Mouse (Mus musculus) liver, postnatal 0 days (tissue): Measurements from ENCODE around the gene Olfr13. TPM values are rescaled to one million over a fixed set of nuclear protein-coding genes. Genes with fewer than 3 reads are reported as not detected.
"Not testable (repeated sequence)": the region's sequence is repeated elsewhere in the genome, so short reads cannot be mapped to it uniquely, and the experiment has no call there.

ENCODE experiments used
- ATAC-seq: fragments of 200-750 bp; cut with Nextera tagmentation; 2 replicates; pipeline ENCODE4 v1.8.0; 2017; ENCODE audit warnings: mild to moderate bottlenecking, moderate library complexity
- DNase-seq: peaks from one replicate; pipeline ENCODE4 v3.0.0-alpha.2; 2016
- H3K27ac ChIP-seq: fragments of 300-500 bp; sonication (generic); 2 replicates; pipeline ENCODE4 v1.5.1; 2014; ENCODE audit warnings: antibody characterized with exemption, moderate library complexity, mild to moderate bottlenecking, low read depth
- H3K27me3 ChIP-seq: fragments of 300-500 bp; sonication (generic); 2 replicates; pipeline ENCODE4 v1.6.1; 2014; ENCODE audit warnings: low read length, control low read depth, mixed read lengths; ENCODE audit not compliant: insufficient read depth
- H3K36me3 ChIP-seq: fragments of 300-500 bp; sonication (generic); replicated peaks from 2 replicates; pipeline ENCODE4 v1.6.1; 2014; ENCODE audit warnings: mild to moderate bottlenecking, control low read depth, low read length, moderate library complexity, mixed read lengths; ENCODE audit not compliant: insufficient read depth
- H3K4me1 ChIP-seq: fragments of 300-500 bp; sonication (generic); 2 replicates; pipeline ENCODE4 v1.6.1; 2014; ENCODE audit warnings: antibody characterized with exemption, mild to moderate bottlenecking, control low read depth; ENCODE audit not compliant: insufficient read depth
- H3K4me2 ChIP-seq: fragments of 300-500 bp; sonication (generic); 2 replicates; pipeline ENCODE4 v1.6.1; 2014; ENCODE audit warnings: low read depth, mild to moderate bottlenecking, low read length, moderate library complexity, mixed read lengths
- H3K4me3 ChIP-seq: fragments of 300-500 bp; sonication (generic); 2 replicates; pipeline ENCODE4 v1.5.1; 2014; ENCODE audit warnings: low read depth, low read length
- H3K9ac ChIP-seq: fragments of 300-500 bp; sonication (generic); replicated peaks from 2 replicates; pipeline ENCODE4 v1.6.1; 2014; ENCODE audit warnings: mild to moderate bottlenecking, moderate library complexity
- H3K9me3 ChIP-seq: fragments of 300-500 bp; sonication (generic); 2 replicates; pipeline ENCODE4 v1.6.1; 2016; ENCODE audit warnings: mild to moderate bottlenecking, control low read depth, low read length, mixed read lengths
- CTCF ChIP-seq: sonication (generic); IDR thresholded peaks from 2 replicates; pipeline ENCODE4 v1.5.1; 2016; ENCODE audit warnings: antibody characterized with exemption, low read depth
- EP300 ChIP-seq: IDR thresholded peaks from 2 replicates; pipeline ENCODE4 v1.6.1; 2016; ENCODE audit warnings: antibody characterized with exemption, low read depth, mild to moderate bottlenecking
- WGBS: fragments of 180-500 bp; shearing (Covaris S2); extraction: QIAGEN DNeasy Blood & Tissue Kit; methylation state at CpG from one replicate; pipeline ENCODE4 v1.1.7; 2014; ENCODE audit not compliant: insufficient replicate concordance; 5-methylcytosine and 5-hydroxymethylcytosine counted together
- polyA plus RNA-seq: library from polyadenylated mRNA; unstranded; fragments of >200 nt; fragmentation: Nextera tagmentation; extraction: Ambion mirVana; gene quantifications from 2 replicates; pipeline ENCODE4 v1.2.1, GENCODE M21; 2015

Gene Olfr13
- polyA plus RNA-seq, 1 experiment from 2014 or later = not detected

DNA sequence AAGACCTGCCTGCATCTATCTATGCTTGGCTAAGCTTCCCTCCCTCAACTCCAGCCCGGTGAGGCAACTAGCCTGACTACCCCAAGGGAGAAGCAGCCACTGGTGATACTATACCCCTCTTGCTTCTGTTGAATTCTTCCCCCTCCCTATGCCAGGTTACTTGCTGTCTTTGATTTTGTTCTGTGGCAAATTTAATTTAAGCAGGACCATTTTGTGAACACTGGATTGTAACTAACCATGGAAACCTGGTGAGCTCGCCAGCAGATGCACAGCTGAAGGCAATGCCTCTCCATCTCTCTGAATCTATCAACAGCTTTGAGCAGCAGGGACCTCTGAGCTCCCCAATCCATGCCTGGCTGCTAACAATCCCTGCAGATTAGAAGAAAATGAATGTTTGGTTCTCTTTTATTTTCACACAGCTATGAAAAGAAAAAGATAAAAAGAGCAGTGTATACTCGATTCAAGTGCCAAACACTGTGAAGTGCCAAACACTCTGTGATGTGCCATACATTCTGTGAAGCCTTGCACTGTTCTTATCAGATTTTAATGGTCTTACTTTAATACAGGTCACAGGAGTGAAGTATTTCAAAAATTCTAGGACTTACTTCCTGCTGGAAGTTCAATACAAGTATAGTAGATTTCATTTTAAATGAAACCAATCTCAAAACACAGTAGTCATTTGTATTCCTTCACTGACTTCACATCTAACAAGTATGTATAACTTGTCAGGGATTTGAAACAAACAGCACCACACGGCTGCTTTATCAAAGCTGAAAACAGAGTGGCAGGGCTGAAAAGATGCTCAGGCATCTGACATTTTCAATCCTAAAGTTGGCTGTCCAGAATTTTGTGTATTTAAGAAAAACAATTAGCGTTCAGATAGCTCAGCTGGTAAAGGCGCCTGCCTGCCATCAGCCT lies 6.9 kb downstream of the Olfr13 start:
- Histone ChIP-seq H3K27ac (no peak overlapping the region), H3K36me3 (no peaks in the 10 kb centered on the region), H3K4me2 (no peak overlapping the region), H3K4me3 (no peak overlapping the region), H3K4me1 (no peaks in the 10 kb centered on the region), H3K9me3 (no peaks in the 10 kb centered on the region), H3K9ac (no peak overlapping the region), H3K27me3 (no peaks in the 10 kb centered on the region)
- no peak for ATAC-seq
- no peak for DNase-seq
- 62% methylated on average over 6 of the region's 6 CpGs for WGBS
- no peak for TF ChIP-seq EP300
- TF ChIP-seq CTCF = no peak

DNA sequence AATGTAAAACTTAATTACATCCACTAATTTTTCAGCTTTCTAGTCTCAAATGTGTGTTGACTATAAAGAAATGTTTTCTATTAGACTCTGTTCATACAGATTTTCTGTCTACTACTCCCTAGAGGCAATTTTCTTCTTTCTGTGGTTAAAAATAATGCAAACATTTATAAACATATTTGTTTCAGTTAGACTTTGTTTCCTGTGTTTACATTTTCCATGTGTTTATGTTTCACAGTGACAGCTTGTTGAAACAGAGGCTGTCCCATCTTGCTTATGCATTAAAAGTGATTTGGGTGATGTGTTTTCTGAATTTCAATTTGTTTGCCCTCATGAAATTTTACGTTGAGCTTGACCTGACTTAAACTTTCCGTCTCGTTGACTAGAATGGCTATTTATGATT lies 19.0 kb downstream of the Olfr13 start:
- H3K9me3 ChIP-seq = no peaks in the 10 kb centered on the region
- no peak overlapping the region for H3K9ac ChIP-seq
- no peak overlapping the region for H3K4me2 ChIP-seq
- DNase-seq (no peak), ATAC-seq (no peak)
- H3K36me3 ChIP-seq = no peaks in the 10 kb centered on the region
- WGBS = 77% methylated on average over 3 of the region's 3 CpGs
- H3K27me3 ChIP-seq = no peaks in the 10 kb centered on the region
- H3K27ac ChIP-seq = no peak overlapping the region
- TF ChIP-seq CTCF = no peak
- TF ChIP-seq EP300 = no peak
- H3K4me3 ChIP-seq = no peak overlapping the region
- no peaks in the 10 kb centered on the region for H3K4me1 ChIP-seq

DNA sequence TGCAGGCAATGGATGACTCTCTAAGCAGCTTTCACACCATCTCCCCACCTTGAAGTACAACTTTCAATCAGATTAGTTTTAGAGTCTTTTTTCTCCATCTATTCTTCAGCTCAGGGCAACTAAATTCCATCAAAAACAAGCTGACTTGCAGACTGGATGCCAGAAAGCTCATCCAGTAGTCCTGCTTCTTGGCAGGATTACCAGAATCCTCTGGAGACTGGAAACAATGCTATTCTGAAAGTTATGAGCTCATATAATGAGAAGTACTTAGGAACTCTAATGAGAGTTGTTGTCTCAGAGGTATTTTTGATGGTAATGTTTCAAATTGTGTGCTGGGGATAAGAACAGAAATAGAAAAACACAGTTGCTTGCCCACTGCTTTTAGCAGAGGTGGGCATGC lies 24.8 kb downstream of the Olfr13 start, which contains the start of gene Olfr435:
Gene Olfr435 (plus strand): TSS at position 366 of the 400 bp plus-strand sequence.
- H3K27ac ChIP-seq = no peak within 1 kb of the TSS
- H3K9ac ChIP-seq = no peak within 1 kb of the TSS
- DNase-seq (no peak), ATAC-seq (no peak)
- no peaks in the 10 kb centered on the region for H3K27me3 ChIP-seq
- no peaks in the 10 kb centered on the region for H3K36me3 ChIP-seq
- H3K9me3 ChIP-seq = no peaks in the 10 kb centered on the region
- H3K4me2 ChIP-seq = no peak within 1 kb of the TSS
- no peaks in the 10 kb centered on the region for H3K4me1 ChIP-seq
- TF ChIP-seq CTCF = no peak
- TF ChIP-seq EP300 = no peak
- no peak within 1 kb of the TSS for H3K4me3 ChIP-seq

DNA sequence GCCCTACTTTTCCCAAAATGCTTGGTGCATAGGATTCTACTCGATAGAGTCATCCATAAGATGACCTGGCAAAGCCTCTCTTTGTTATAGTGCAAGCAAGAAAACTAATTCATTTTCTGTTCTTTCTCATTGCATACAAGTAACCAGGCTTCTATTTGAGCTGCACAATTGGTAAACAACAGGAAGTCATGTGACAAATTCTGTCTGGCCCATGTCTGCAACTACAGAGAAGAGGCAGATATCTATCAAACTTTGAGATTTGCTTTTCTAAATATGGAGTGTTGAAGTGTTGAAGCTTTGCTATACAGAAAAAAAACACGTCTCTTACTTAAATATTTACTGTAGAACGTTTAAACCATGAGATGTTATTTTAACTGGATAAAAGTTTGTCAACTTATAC lies 26.2 kb downstream of the Olfr13 start:
- no peaks in the 10 kb centered on the region for H3K9me3 ChIP-seq
- H3K9ac ChIP-seq = no peak overlapping the region
- TF ChIP-seq EP300 (no peak), CTCF (no peak)
- no peak for ATAC-seq
- 44% methylated on average over 3 of the region's 3 CpGs for WGBS
- H3K4me2 ChIP-seq = no peak overlapping the region
- H3K4me3 ChIP-seq = no peak overlapping the region
- H3K36me3 ChIP-seq = no peaks in the 10 kb centered on the region
- no peaks in the 10 kb centered on the region for H3K4me1 ChIP-seq
- H3K27ac ChIP-seq = no peak overlapping the region
- no peak for DNase-seq
- H3K27me3 ChIP-seq = no peaks in the 10 kb centered on the region

DNA sequence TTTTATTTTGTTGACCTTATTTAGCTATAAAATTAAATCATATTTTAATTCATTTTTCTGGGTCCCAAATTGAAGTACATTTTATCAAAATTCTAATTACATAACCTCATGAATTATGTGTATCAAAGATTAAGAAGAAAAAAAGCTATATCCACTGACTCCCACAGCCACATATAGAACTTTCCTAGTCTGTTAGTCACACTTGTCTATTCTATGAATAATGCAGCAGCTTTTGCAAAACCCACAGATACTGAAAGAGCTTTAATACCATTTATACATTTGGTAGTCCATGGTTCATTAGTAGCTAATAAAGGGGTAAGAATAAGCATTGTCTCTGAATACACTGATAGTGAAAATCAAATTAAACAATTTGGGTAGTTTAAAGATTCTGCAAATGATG lies 30.8 kb downstream of the Olfr13 start:
- Histone ChIP-seq H3K27ac (no peak overlapping the region), H3K9ac (no peak overlapping the region), H3K4me2 (no peak overlapping the region), H3K36me3 (no peaks in the 10 kb centered on the region), H3K9me3 (no peaks in the 10 kb centered on the region), H3K4me1 (no peaks in the 10 kb centered on the region), H3K27me3 (no peaks in the 10 kb centered on the region), H3K4me3 (no peak overlapping the region)
- ATAC-seq (no peak), DNase-seq (no peak)
- TF ChIP-seq CTCF (no peak), EP300 (no peak)

DNA sequence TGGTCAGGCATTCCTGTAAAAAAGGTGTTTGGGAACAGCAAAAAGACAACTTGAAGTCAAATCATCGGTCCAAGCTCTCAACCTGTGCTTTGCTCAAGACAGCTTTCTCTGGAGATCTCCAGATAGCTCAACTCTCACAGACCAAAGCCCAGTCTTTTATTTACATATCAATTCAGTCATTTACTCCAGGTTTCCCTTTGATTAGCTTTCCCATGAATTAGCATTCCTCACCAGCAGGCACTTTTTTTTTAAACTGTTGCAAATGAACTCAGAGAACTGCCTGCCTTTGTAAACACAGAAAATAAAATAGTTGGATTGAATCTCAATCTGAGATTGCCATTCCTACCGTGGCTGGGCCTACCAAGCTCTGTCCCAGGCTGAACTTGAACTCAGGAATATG lies 33.4 kb downstream of the Olfr13 start:
- Histone ChIP-seq H3K4me1 (no peaks in the 10 kb centered on the region), H3K9ac (no peak overlapping the region), H3K27me3 (no peaks in the 10 kb centered on the region), H3K4me3 (no peak overlapping the region), H3K36me3 (no peaks in the 10 kb centered on the region), H3K4me2 (no peak overlapping the region), H3K9me3 (no peaks in the 10 kb centered on the region), H3K27ac (no peak overlapping the region)
- 29% methylated on average over 2 of the region's 2 CpGs for WGBS
- no peak for DNase-seq
- no peak for ATAC-seq
- no peak for TF ChIP-seq EP300
- TF ChIP-seq CTCF = no peak

DNA sequence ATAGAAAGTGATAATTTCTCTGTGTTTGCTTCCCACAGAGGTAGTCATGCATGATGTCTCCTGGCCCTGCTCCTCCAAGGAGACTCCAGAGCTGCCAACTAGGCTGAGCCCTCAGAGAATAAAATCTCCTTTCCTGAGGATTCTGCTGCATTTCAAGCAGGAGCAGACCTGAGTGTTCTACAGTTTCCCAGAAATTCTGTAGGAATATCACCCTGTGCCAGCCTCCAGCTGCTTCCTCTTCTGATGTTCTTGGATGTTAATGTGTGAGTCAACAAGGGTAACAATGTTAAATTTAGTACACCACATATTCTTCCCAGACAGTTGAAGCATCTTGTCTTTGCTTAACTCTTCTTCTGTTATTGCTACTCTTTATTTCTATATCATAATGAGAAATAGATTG lies 40.9 kb downstream of the Olfr13 start, which contains the start of gene Olfr434:
Gene Olfr434 (plus strand): TSS at position 149 of the 400 bp plus-strand sequence.
- H3K4me2 ChIP-seq, H3K9me3 ChIP-seq, H3K9ac ChIP-seq, H3K4me3 ChIP-seq, H3K27me3 ChIP-seq, H3K27ac ChIP-seq, H3K4me1 ChIP-seq, H3K36me3 ChIP-seq, ATAC-seq, DNase-seq: not testable (repeated sequence)

Other genes starting within 250 kb of the Olfr13 start
- gene Olfr444, start 223.1 kb upstream of the Olfr13 start, polyA plus RNA-seq = not detected in 2 replicates
- not detected in 2 replicates for gene Olfr441, start 65.8 kb upstream of the Olfr13 start, polyA plus RNA-seq
- gene Olfr237-ps1, start 25.6 kb upstream of the Olfr13 start, polyA plus RNA-seq = not detected in 2 replicates
- gene Olfr437, start 8.9 kb upstream of the Olfr13 start, polyA plus RNA-seq = not detected in 2 replicates
- gene Olfr435, start 25.0 kb downstream of the Olfr13 start, polyA plus RNA-seq = not detected in 2 replicates
- not detected in 2 replicates for gene Olfr434, start 40.9 kb downstream of the Olfr13 start, polyA plus RNA-seq
- gene Olfr47, start 59.4 kb downstream of the Olfr13 start, polyA plus RNA-seq = not detected in 2 replicates
- gene Arhgef5, start 93.4 kb downstream of the Olfr13 start, polyA plus RNA-seq = 2.6 and 3.1 TPM in 2 replicates
- not detected in 2 replicates for gene Nobox, start 137.4 kb downstream of the Olfr13 start, polyA plus RNA-seq